22 mouse cellular contexts compared by ENCODE assay signal in the genomic region with DNA sequence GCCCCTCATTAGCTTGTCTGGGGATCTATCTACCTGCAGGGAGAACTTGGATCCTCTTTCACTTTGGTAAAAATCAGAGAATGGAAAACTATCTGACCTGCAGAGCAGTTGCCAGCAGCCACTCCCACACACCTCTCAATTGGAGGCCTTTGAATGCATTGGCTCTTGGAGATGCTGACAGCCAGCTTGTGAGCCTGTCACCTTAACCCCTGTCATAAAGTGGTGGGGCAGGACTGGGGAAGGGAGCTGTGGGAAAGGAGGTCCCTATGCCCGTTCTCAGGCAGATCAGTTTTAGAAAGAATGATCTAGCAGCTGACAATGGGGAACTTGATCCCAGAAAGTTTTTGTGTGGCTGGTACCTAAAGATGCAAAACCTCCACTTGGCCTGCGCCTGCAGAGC. TPM values are rescaled to one million over a fixed set of nuclear protein-coding genes. Genes with fewer than 3 reads are reported as not detected.
"Had no signal": no experiment of that assay in that cellular context is flagged by ENCODE, and none has a peak within 500 bp of the region (broad histone marks: within the 10 kb centered on the region; RNA-seq: fewer than 3 reads in every experiment).

No protein-coding gene starts in this region.

- H3K4me2 ChIP-seq: lung, embryonic 14.5 days; midbrain, embryonic 12.5 days; neural tube, embryonic 13.5 days; neural tube, embryonic 15.5 days; stomach, embryonic 15.5 days had no signal

- H3K4me3 ChIP-seq: midbrain, embryonic 10.5 days; midbrain, embryonic 12.5 days; myocyte; neural tube, embryonic 13.5 days; neural tube, embryonic 15.5 days; stomach, embryonic 15.5 days had no signal

- H3K36me3 ChIP-seq: midbrain, embryonic 10.5 days; midbrain, embryonic 12.5 days; neural tube, embryonic 13.5 days; neural tube, embryonic 15.5 days; stomach, embryonic 15.5 days had no signal

- H3K27me3 ChIP-seq: midbrain, embryonic 12.5 days; neural tube, embryonic 13.5 days; neural tube, embryonic 15.5 days; stomach, embryonic 15.5 days had no signal

- H3K9me3 ChIP-seq: midbrain, embryonic 10.5 days; midbrain, embryonic 12.5 days; neural tube, embryonic 13.5 days; neural tube, embryonic 15.5 days; stomach, embryonic 15.5 days had no signal

- ATAC-seq: midbrain, embryonic 16.5 days had no signal

- DNase-seq: lung, adult 18-20 months; lung, embryonic 14.5 days; lung, postnatal 10 days; lung, postnatal 4 days; midbrain, embryonic 14.5 days; retina, postnatal 1 day; right cerebral cortex, adult 18-20 months; right cerebral cortex, postnatal 25 days; right cerebral cortex, postnatal 4 days; spleen, adult 18-20 months; thymus, adult 2 months; thymus, postnatal 25 days; thymus, postnatal 4 days had no signal

- H3K4me1 ChIP-seq: midbrain, embryonic 10.5 days; midbrain, embryonic 12.5 days; neural tube, embryonic 15.5 days; stomach, embryonic 15.5 days had no signal

- H3K9ac ChIP-seq: lung, embryonic 14.5 days; midbrain, embryonic 12.5 days; neural tube, embryonic 13.5 days; neural tube, embryonic 15.5 days; stomach, embryonic 15.5 days had no signal

- H3K27ac ChIP-seq: midbrain, embryonic 10.5 days; midbrain, embryonic 12.5 days; neural tube, embryonic 13.5 days; neural tube, embryonic 15.5 days; stomach, embryonic 15.5 days; stomach, postnatal 0 days had no signal

RNA-seq across cellular contexts. Expression of a gene that starts 31.2 kb away (rescaled TPM):
- total RNA-seq: megakaryocyte-erythroid progenitor cell, adult 5-6 weeks had no signal
